Mouse (Mus musculus) left cerebral cortex, postnatal 25 days (tissue): ENCODE data around the gene Slx4ip. TPM values are rescaled to one million over a fixed set of nuclear protein-coding genes. Genes with fewer than 3 reads are reported as not detected.
A peak's percentile ranks its signal among the peaks of the same experiment; 100 is the strongest.
"Not testable (repeated sequence)": the region's sequence is repeated elsewhere in the genome, so short reads cannot be mapped to it uniquely, and the experiment has no call there.

ENCODE experiments used
- DNase-seq, 2 experiments: peaks; one replicate each; pipeline ENCODE4 v3.0.0; 2022; ENCODE audit warnings: low spot score in 2 of 2, mixed read lengths in 1 of 2
- intact Hi-C: fragments of 180-260 bp; cut with DNase I; formaldehyde crosslinking; loops from one replicate; pipeline ENCODE4 v1.15.1; 2025
- total RNA-seq, 2 experiments: library from RNA; stranded (reverse); gene quantifications; 2 replicates each; pipeline ENCODE4 v1.2.3; 2021

The Slx4ip gene
- total RNA-seq, result 1 to 10 TPM; 9.3 to 10.0 TPM

GRCm38 (mm10) chr2:136891068-136891950, at the start of gene Slx4ip, which contains the start of the genes AL731706.1 and Mkks:
Slx4ip (plus strand) TSS chr2:136891218.
AL731706.1 (minus strand) TSS chr2:136891389.
Mkks (minus strand) TSS chr2:136891389.
- intact Hi-C loops, result no loop called here

DNA sequence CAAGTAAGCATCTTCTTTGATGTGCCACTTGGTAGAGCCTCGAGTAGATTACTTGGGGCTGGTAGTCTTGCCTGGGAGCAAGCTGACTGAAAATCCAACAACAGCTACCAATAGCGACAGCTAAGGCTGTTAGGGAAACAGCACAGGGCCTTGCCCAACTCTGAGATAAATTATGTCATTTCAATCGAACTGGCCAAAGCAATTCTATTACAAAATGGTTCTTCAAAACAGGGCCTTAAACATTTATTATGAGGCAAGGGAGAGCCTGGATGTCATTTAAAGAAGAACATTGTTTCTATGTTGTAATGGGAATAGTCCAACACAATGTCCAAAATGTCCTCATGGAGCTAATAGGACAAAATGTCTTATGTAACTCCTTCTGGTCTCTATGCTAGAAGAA, 40.7 kb upstream of the Slx4ip start:
- DNase-seq, result no peak
- intact Hi-C loops, result loop anchor here (10.0 kb wide), 1 partner anchor 366 kb away; no protein-coding TSS in a partner anchor

More at GRCm38 (mm10) chr2:136891068-136891950, at the start of gene Slx4ip, which contains the start of the genes AL731706.1 and Mkks:
- peak; percentile 99 to 100 for DNase-seq

- intact Hi-C loops, result loop anchor here (10.0 kb wide), 1 partner anchor 370 kb away; no protein-coding TSS in a partner anchor
- DNase-seq, result peak in 1 of 2 experiments; percentile 26
Measured at GRCm38 (mm10) chr2:136854543-136855388, 36.3 kb upstream of the Slx4ip start.

- intact Hi-C loops, result loop anchor here (5.0 to 10.0 kb wide), 4 partner anchors 101 to 921 kb away; no protein-coding TSS in a partner anchor
- DNase-seq, result no peak
Measured at GRCm38 (mm10) chr2:136885579-136885978, 5.4 kb upstream of the Slx4ip start, which contains the start of gene AL731706.2. AL731706.2 (minus strand) TSS chr2:136885679.

DNA sequence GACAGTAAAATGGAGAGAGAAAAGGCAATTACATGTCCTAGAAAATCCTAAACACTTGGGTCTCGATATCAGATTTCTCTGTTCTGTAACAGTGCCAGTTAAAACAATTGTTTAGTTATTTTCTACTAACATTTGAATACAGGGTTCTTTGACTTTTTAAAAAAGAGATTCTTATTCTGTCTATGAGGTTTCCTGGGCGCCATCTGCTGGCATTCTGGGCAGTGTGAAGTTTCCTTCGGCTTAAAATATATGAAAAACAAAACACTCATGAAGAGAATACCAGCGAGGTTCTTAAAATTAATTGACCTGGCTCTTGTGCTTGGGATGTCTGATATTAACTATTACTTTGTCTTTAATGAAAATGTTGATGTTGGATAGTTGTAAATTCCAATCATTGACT, 4.2 kb upstream of the Slx4ip start:
- peak; percentile 45 to 66 for DNase-seq
- intact Hi-C loops, result loop anchor here (5.0 to 10.0 kb wide), 4 partner anchors 102 to 922 kb away; no protein-coding TSS in a partner anchor

- intact Hi-C loops, result not testable (repeated sequence)
Measured at GRCm38 (mm10) chr2:136890716-136891067, 326 bp upstream of the Slx4ip start.

GRCm38 (mm10) chr2:136891951-136892371, 943 bp downstream of the Slx4ip start:
- peak; percentile 97 to 99 for DNase-seq
- intact Hi-C loops, result no loop called here

More at GRCm38 (mm10) chr2:136890716-136891067, 326 bp upstream of the Slx4ip start:
- not testable (repeated sequence) for DNase-seq

DNA sequence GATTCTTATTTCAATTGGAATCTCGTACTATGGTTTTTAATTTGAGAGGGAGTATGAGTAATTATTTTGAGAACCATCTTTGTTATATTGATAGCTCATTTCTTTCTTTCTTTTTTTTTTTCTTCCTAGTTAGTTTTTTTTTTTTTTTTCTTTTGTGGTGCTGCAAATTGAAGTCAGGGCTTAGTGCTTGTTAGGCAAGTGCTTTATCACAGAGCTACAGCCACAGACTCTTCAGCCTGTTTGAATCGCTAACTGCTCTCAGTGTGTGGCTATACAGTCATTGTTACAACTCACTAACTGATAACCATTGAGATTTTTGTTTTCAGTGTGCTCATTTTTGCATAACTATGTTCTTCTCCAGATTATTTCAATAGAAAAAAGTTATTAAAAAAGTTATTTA, 3.5 kb downstream of the Slx4ip start:
- DNase-seq, result no peak
- intact Hi-C loops, result no loop called here

GRCm38 (mm10) chr2:136896131-136896530, 5.1 kb downstream of the Slx4ip start:
- no peak for DNase-seq
- intact Hi-C loops, result no loop called here

- no peak for DNase-seq
- intact Hi-C loops, result no loop called here
Measured at GRCm38 (mm10) chr2:136908596-136908995, 17.6 kb downstream of the Slx4ip start.

- intact Hi-C loops, result no loop called here
- no peak for DNase-seq
Measured at GRCm38 (mm10) chr2:136909298-136909697, 18.3 kb downstream of the Slx4ip start.

DNA sequence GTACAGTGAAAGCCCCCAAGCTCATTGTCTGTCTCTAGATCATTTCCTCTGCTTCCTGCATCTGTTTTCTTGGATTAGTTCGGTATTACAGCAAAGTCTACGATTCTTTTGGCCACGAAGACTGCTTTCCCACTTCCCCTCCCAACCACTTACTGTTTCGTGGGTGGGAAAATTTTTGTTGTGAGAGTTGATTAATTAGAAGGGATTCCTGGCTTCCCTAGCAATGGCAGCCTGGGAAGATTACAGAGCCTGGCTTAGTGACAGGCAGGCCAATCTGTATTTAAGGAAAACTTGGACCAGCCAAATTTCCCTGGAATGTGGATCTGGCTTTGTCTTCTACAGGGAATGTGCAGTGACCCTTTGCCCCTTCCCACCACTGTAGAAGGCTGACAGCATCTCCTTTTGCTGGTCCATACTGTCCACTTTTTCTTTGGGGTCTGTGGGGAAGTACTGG, 21.0 kb downstream of the Slx4ip start:
- no peak for DNase-seq

GRCm38 (mm10) chr2:136913021-136913420, 22.0 kb downstream of the Slx4ip start:
- no peak for DNase-seq
- intact Hi-C loops, result loop anchor here (10.0 kb wide), 1 partner anchor 202 kb away; the partner anchor contains the start of gene Jag1

More for the DNA sequence above, 21.0 kb downstream of the Slx4ip start:
- intact Hi-C loops, result loop anchor here (10.0 kb wide), 1 partner anchor 203 kb away; the partner anchor contains the start of gene Jag1

DNA sequence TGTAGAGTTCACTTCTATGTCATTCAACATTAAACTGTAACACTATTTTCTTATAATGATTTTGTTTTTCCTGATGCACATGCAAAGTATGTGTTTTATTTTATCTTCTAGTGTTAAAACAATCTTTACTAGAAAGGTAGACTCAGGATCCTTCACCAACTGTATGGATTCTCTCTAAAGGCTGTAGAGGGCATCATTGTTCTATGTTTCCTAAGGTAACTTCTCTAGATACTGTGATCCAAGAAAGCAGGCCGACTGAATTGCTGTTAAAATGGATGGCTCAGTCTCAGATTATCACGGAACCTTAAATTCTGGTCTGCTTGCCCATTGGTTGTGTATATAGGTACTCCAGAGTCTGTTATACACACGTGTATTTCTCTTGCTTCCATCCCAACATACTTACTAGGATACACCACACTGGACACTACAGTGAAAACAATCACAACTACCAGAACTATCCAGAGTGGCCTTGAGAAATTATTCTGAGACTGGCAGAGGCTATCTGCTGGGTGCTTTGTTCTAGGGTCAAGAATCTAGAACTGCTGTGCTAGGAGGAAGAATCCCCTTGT, 23.4 kb downstream of the Slx4ip start:
- DNase-seq, result peak in 1 of 2 experiments; percentile 40
- intact Hi-C loops, result loop anchor here (1.0 to 10.0 kb wide), 3 partner anchors 200 to 1028 kb away; partner anchors contain the start of gene Jag1

- intact Hi-C loops, result loop anchor here (10.0 kb wide), 1 partner anchor 195 kb away; the partner anchor contains the start of gene Jag1
- peak in 1 of 2 experiments; percentile 51 for DNase-seq
Measured at GRCm38 (mm10) chr2:136919433-136919832, 28.4 kb downstream of the Slx4ip start.

GRCm38 (mm10) chr2:136920257-136920993, 29.4 kb downstream of the Slx4ip start:
- intact Hi-C loops, result no loop called here

DNA sequence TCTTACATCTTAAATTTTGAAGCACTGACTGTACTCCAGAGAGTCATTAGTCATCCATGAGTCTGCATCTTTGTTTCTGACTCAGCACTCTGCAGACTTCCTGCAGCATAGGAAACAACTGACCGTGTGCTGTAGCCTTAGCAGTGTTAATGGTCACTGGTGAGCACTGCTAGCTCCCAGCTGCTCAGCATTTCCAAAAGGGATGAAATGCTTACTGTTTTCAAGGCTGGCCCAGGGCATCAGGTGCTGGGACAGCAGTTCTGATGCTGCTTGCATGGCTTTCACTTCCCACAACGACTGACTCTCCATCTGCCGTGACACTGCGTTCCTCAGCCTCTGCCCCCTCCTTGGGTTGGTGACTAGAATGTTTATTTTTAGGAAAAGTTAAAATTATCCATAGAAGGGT, 30.0 kb downstream of the Slx4ip start:
- DNase-seq, result peak; percentile 42 to 67
- intact Hi-C loops, result no loop called here

More at GRCm38 (mm10) chr2:136920257-136920993, 29.4 kb downstream of the Slx4ip start:
- no peak for DNase-seq
